Mouse (Mus musculus): Measurements from ENCODE around the gene Klhl29. TPM values are rescaled to one million over a fixed set of nuclear protein-coding genes. Genes with fewer than 3 reads are reported as not detected.
A peak's percentile ranks its signal among the peaks of the same experiment; 100 is the strongest.

Gene Klhl29
- polyA plus RNA-seq, 1 experiment: 36.1 TPM

DNA sequence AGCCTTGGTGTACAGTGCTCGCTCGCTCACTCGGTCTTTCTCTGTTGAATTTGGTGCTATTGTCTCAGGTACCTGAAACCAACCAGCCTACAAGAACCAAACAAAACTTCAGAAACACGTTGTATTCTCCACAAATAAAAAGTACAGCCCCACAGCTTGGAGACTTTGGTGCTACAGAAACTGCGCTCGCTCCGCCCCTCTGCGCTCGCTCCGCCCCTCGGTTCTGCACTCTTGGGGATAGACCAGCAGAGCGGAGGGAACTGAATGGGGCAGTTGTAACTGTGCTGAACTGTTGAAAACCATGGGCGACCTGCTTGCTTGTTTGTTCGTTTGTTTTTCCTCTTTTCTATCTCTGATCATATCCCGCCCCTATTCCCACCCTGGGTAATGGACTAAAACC is 331.3 kb downstream of the Klhl29 start:
- TF ChIP-seq CTCF (IDR thresholded peaks at IDR 0.05; ENCODE audit: borderline replicate concordance, extremely low read depth, insufficient read depth, insufficient read length) (no peak), POLR2A (IDR thresholded peaks at IDR 0.05; ENCODE audit: borderline replicate concordance, extremely low read depth, insufficient read depth, insufficient read length, poor library complexity, severe bottlenecking) (no peak)
- no peak for DNase-seq (ENCODE audit: low read depth)

DNA sequence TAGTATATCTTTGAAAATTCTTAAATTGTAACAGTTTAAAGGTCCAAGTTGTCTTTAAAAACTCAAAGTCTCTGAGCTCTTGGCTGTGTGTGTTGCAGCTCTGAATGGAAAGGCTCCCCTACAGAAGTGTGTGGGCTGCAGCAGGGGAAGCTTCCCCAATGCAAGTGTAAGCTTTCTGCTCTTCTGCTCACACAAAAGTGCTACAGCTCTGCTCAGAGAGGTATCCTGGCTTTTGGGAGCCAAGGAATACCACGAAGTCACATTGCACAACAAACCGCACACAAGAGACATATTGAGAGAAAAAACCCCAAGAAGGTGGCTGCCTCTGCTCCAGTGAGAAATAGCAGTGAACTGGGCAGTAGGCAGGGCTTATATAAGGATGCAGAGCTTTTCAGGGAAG is 337.5 kb downstream of the Klhl29 start:
- no peak for DNase-seq (ENCODE audit: low read depth)
- no peak for TF ChIP-seq CTCF (IDR thresholded peaks at IDR 0.05; ENCODE audit: borderline replicate concordance, extremely low read depth, insufficient read depth, insufficient read length)
- TF ChIP-seq POLR2A (IDR thresholded peaks at IDR 0.05; ENCODE audit: borderline replicate concordance, extremely low read depth, insufficient read depth, insufficient read length, poor library complexity, severe bottlenecking): no peak

DNA sequence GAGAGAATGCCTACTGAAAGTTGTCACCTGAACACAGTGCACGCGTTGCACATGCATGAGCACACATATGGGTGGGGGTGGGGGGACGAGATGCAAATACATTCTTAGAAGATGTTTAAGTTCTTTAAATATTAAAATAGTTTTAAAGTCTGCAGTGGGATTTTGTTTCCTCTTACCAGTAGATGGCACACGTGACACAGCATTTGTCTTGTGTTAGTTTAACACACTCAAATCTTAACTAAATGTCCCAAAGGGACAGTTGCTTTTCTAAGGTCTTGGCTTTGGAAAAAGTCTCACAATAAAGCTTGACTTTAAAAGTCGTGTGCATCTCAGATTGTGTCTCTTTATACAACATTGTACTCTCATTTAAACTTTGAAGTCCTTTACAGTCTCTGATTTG is 346.4 kb downstream of the Klhl29 start:
- no peak for TF ChIP-seq POLR2A (IDR thresholded peaks at IDR 0.05; ENCODE audit: borderline replicate concordance, extremely low read depth, insufficient read depth, insufficient read length, poor library complexity, severe bottlenecking)
- no peak for TF ChIP-seq CTCF (IDR thresholded peaks at IDR 0.05; ENCODE audit: borderline replicate concordance, extremely low read depth, insufficient read depth, insufficient read length)
- peak; percentile 47 for DNase-seq (ENCODE audit: low read depth)

Data from brain, embryonic 14.5 days (tissue).